Mouse (Mus musculus) MEL (cell line): Measurements from ENCODE around the gene Colca2.

Source experiments
- CTCF ChIP-seq, 3 experiments: IDR thresholded peaks in 2 of 3; conservative IDR thresholded peaks in 1 of 3; 2 replicates each; pipeline ENCODE4 v1.5.1; 2011 to 2012; ENCODE audit warnings: low read length in 3 of 3, low read depth in 2 of 3, mild to moderate bottlenecking in 2 of 3, improper control_type of control experiment in 1 of 3, inconsistent platforms in 1 of 3, mixed read lengths in 1 of 3, moderate library complexity in 1 of 3; ENCODE audit not compliant: control insufficient read depth in 1 of 3, insufficient read depth in 1 of 3, poor library complexity in 1 of 3, severe bottlenecking in 1 of 3
- ZKSCAN1 ChIP-seq: IDR thresholded peaks from 2 replicates; pipeline ENCODE4 v1.6.1; 2012; ENCODE audit warnings: low read depth, mild to moderate bottlenecking, inconsistent platforms, low read length, improper control_type of control experiment, moderate library complexity

DNA sequence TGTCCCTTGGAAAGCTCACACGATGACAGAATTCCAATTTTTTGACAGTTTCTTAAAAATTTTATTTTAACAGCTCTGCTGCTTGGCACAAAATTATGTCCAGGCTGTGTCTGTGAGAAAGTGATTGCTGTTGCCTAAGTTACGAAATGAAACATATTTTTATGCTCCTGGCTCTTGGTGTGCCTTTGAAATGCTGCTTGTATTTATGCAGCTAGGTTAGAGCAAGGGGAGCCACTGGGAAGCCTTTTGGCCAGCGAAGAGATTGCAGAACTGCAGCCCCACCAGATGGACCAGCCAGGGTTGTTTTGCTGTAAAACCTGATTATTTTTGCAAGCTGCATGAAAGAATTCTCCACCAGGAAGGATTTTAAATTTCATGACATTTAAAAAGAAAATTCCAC lies 26.8 kb upstream of the Colca2 start:
- no peak for TF ChIP-seq CTCF (IDR thresholded peaks at IDR 0.05 in 2 of 3, conservative IDR thresholded peaks at IDR 0.05 in 1 of 3; ENCODE audit: control insufficient read depth in 1 of 3, insufficient read depth in 1 of 3, low read depth in 2 of 3, low read length in 3 of 3, poor library complexity in 1 of 3, severe bottlenecking in 1 of 3)
- TF ChIP-seq ZKSCAN1, result no peak
